Mouse (Mus musculus): ENCODE data around the gene Hoxd9. TPM values are rescaled to one million over a fixed set of nuclear protein-coding genes. Genes with fewer than 3 reads are reported as not detected.
A peak's percentile ranks its signal among the peaks of the same experiment; 100 is the strongest.

The Hoxd9 gene
- total RNA-seq, 4 experiments from 2014 or later: 22.6 to 27.5 (median 23.7) TPM

DNA sequence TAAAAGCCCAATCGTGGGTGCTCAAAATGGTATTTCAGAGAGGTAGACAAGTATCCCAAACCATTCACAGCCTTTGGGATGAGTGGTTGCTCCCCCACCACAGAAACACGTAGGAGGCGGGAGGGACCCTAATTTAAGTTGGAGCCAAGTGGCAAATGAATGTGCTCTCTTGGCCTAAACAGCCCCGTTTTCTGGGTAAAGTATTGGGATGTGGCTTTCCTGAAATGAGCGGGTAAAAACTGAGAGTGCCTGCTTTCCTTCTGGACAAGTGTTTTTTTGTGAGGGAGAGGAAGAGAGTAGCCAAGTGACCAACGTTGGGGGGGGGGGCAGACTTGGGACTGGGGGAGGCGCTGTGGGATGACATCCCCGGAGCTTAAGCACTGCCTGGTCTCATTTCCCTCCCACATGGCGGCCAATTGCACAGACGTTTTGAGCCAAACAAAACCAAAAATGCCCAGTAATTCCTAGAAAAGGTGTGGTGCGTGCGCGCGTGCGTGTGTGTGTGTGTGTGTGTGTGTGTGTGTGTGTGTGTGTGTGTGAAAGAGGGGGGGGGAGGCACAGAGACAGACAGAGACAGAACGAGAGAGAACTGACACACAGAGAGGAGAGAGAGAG is 13.5 kb downstream of the Hoxd9 start:
- DNase-seq (ENCODE audit: low spot score in 2 of 2): no peak

DNA sequence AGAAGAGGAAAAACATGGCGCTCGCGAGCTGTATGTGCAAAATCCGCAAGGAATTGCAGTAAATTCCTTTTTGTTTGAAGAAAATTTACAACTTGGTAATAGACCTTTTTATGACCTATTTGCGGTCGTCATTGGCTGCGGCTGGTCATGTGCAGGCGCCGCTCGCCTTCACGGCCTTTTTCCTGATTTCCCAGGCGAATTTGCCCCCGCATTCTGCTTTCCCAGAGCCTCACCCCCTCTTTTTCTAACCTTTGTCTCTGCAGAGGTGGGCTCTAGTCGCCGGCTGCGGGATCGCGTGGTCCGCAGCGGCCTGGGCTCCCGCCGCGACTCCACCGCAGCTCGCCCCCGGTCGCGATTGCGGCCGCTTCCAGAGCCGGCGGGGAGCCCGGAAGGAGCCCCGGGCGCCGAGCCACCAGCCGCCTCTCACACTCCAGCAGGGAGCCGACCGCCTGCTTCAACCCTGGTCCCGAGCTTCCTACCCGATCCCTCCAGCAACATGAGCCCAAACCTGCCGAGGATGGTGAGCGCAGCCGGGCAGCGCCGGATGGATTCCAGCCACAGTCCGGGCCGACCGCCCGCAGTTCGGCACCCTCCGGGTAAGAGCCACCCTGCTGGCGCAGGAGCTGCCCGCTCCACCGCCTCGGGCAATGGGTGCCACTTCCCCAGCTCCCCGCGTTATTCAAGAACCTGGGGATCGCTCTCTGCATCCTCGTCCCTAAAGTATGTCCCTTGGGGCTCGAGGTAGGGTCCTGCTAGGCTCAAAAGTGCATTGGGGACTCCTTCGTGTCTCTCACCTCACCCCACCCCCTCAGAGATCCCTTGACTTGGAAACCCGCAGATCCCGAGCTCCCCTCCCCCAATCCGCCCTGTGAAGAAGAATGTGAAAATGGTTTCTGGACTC is 14.4 kb downstream of the Hoxd9 start, which contains the start of the genes Hoxd3 and Hoxd4:
Gene Hoxd3, plus strand, starts transcription at position 207 of the 901 bp plus-strand sequence.
Gene Hoxd4, plus strand, starts transcription at position 209 of the 901 bp plus-strand sequence.
- peak in 1 of 2 experiments; percentile 51 for DNase-seq (ENCODE audit: low spot score in 2 of 2)

DNA sequence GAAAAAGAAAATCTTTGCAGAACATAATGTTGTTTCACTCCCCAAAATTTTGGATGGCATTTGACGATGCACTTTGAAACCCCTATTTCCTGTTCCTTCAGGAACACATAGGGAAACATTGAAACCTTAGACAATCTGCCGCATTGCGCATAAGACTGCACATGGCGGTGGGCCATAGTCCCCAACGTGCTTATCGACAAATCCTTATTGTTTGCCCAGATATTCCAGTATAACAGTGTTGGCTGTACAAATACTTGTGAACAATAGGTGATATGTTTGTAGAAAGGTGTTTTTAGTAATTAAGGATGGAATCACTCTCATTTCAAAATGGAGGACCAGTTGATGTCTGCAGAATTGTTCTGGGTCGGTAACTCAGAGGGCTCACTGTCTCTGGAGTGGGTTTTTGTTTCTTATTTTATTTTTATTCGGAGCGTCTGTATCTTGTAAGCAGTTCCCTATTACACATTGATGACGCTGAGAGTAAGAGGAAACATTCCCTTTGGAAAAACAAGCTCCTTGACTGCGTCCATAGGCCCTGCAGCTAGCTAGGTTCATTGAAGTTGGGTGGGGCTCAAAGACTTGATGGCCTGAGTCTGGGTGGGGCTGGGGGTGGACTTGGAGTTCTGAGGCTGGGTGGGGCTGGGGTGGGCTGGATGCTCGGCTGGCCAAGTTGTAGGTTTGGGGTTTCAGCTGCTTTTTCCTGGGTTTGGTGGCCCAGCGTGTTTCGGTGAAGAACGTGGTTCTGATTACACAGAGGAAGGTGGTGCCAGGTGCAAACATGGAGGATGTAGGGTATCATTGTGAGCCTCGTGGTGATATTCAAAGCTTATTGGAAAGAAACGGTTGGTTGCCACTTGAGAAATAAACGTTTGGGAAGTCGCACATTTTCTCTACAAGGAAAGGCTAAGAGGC is 16.0 kb downstream of the Hoxd9 start:
- no peak for DNase-seq (ENCODE audit: low spot score in 2 of 2)

DNA sequence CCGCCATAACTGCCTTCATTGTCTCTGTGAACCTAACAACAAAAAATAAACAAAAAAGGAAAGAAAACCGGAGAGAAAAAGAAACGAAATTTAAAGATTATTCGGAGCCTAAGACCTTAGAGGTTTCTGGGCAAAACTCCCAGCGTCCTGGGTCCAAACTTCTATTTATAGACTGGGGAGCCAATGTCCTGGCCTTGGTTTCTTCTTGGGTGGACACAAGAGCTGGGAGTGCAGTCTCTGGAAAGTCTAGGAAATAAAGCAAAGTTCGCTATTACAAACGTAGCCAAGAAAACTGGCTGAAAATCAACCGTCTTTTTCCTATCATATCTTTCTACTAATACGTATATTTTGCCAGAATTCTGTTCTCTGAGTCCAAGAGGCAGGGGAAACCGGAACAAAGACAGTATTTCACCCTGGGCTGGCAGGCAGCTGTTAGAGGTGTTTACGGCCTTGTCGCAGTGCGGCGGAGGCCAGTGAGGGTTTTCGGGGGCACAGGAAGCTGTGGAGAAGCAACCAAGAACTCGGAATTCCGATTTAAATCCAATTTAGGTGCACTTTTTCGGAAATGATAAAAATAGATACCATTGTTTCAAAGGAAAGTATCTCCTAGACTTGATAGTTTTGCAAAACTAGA is 16.7 kb downstream of the Hoxd9 start:
- no peak for DNase-seq (ENCODE audit: low spot score in 2 of 2)

DNA sequence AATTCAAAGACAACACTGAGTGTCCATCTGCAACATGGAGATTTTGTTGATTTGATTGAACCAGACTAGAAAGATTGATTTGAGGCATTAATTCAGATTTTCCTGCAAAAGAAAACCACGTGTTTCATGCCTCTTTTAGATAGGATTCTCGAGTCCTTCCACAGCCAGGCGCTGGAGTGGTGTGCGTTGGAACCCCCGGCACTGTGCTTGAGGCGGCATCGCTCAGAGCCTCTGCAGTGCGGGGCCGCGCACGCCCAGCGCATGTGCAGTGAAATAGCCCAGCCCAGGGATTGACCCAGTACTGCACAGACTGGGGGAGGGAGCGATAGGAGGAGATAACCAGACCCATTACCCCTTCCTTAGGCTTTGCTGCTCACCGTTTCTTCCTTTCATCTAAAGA is 17.4 kb downstream of the Hoxd9 start:
- DNase-seq (ENCODE audit: low spot score in 2 of 2): no peak

DNA sequence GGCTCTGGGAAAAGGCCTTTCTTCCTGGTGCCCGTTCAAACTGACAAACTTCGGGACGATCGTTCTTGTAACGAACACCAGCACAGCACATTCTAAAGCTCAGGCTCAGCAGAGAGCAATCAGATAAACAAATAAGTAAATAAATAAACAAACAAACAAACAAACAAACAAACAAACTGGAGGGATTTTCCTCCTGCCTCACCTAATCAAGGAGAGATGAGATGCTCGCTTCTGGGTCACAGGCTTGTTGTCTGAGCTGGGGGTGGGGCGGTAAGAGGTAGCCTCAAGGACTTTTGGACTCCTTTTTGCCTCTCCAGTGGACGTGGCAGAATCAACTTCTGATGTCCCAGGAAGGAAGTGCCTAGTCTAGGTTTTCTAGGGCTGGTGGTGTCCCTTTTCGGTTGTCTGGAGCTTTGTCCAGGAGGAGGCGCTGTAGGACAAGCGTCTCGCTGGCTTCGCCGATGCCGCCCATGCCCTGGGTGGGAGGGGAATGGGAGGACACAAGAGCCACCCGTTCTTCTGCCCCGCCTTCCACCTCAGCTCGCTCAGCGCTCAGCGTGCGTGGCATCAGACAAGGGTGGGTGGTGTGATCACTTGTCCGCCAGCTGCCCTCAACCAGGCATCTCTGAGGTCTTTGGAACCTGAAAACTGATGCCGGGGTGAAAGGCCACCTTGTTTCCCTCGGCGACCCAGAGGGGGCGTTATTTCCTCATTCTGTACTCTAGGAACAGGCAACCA is 18.1 kb downstream of the Hoxd9 start:
- DNase-seq (ENCODE audit: low spot score in 2 of 2): peak; percentile 72 to 79

DNA sequence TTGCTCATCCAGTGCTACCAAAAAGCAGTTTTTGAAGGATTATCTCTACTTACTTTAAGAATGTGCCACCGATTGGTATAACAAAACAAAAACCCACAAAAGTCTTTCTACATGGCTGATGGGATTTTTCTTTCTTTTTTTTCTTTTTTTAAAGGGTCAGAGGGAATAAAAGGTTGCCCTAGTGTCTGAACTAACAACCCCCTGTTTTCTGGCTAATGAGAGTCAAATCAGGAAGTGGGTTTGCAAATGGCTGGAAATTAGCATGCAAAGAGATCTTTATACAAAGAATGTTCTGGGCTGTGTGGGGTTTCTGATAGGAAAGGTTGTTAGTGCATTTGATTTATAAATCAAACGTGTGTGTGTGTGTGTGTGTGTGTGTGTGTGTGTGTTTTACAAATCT is 22.9 kb downstream of the Hoxd9 start:
- no peak for DNase-seq (ENCODE audit: low spot score in 2 of 2)

DNA sequence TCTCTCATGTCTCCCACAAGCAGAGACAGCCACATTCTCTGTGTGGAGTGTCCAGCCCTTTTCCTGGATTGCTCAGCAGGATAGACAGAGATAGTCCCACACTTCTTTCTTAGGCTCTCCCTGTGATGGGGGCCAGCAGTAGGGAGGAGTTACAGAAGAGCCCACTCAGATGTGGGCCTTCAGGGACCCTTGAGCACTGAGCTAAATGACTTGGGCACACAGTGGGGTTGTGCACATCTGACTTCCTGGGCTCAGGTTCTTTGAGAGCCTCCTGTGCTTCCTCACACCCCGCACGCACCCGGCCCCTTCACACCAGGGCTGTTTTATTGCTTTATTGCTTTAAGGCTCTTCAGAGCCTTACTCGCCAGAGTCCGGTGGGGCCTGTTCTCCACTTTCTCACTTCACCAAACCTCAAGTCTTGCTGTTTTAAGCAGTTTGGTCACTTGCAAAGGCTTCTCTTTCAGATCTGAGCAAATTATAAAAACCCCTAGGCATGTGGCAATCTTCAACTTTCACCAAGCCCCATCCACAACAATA is 23.5 kb downstream of the Hoxd9 start:
- DNase-seq (ENCODE audit: low spot score in 2 of 2): no peak

DNA sequence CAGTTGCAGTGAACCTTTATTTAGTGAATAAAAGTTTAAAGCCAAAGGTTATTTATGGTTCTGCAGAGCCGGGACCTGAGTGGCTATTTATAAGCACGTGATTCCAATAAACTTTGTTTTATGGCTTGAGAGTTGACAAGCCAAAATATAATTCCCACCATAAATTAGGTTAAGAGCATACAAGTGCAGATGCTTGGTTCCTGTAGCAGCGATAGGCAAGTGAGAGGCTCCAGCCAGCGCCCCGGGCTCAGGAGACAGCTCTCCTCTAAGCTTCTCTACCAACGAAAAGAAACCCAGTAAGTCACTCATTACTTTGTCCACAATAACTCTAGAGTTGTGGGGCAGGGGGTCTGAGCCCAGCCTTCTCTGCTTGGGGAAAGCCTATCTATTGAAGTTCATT is 24.4 kb downstream of the Hoxd9 start:
- DNase-seq (ENCODE audit: low spot score in 2 of 2): no peak

DNA sequence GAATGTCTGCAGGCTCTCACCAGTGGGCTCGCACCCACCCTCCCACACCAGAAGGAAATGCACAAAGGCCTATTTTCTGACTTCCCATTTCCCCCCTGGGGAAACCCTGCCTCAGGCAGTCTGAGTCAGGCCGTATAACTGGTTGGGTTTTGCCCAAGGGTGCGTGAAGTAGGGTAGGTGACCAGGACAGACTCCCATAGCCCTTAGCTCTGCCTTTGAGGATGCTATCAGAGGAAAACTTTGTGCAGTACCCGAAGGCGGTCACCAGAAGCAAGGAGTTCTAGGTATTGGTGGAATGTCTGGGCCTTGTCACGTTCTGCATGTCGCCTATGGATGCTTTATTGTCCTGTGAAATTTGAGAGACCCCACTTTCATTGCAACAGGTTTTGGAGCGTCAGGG is 25.4 kb downstream of the Hoxd9 start:
- no peak for DNase-seq (ENCODE audit: low spot score in 2 of 2)

DNA sequence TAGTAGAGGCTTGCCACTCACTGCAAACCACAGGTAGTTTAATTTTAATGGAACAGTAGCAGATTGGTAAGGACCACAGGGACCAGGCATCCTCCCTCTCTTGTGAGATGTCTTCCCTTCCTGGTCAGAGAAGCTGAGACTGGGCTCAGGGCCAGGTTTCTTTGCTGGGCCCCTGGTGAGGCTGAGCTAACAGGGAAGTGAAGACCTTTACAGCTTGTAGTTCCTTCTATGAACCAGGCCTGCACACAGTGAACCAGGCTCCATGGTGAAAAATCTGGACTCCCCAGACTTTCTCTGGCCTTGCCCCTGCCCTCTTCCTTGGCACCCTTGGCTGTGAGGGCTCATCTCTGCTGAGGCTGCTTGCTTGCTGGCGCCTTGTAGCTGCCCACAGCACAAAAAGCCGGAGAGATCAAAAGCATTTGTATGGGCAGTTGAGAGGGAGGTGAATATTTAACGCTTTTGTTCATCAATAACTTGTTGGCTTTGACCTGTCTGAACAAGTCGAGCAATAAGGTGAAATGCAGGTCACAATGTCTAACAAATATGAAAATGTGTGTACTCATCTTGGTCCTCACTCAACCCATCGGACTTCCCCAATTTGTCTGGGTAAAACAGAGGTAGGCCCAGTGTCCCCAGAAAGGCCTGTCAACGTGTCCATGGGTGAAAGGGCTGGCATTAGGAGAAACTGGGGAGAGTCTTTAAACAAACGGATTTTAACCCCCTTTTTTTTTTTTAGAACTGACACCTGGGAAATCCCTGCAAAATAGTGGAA is 26.9 kb downstream of the Hoxd9 start:
- no peak for DNase-seq (ENCODE audit: low spot score in 2 of 2)

DNA sequence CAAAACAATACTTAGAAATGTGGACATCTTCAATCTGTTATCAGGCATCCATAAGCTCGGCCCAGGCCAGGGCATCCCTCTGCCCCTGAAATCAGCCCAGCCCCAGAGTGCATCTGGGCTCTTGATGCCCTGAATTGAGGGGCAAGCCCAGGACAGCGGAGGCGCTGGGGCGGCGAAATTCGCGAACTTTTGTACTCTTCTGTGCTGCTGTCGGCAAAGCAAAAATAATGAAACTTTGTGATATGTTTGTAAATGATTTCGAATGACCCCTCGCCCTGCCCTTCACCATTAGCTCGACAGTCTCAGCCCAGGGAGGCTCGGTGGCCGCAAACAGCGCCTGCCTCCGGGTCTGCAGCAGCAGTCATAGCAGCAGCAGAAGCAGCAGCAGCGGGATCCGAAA is 27.6 kb downstream of the Hoxd9 start:
- DNase-seq (ENCODE audit: low spot score in 2 of 2): no peak

DNA sequence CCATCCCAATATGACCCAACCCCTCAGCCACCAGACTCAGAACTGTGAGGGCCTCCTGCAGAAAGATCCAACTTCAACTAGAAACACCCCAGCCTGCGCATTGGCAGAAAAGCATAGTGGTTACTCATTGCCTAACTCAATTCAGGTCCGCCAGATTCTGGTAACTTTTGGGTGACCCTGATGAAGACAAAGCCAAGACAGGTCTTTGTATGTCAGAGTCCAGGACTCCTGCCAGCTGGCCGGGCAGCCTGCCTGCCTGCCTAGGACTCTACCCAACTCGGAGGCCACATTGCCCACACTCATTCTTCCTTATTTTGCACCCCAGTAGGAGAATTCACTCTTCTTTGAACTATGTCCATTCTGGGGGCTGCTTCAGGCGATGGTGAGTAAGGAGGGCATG is 29.0 kb downstream of the Hoxd9 start, which contains the start of gene Gm28230:
Gene Gm28230, plus strand, starts transcription at position 178 of the 400 bp plus-strand sequence.
- DNase-seq (ENCODE audit: low spot score in 2 of 2): no peak

DNA sequence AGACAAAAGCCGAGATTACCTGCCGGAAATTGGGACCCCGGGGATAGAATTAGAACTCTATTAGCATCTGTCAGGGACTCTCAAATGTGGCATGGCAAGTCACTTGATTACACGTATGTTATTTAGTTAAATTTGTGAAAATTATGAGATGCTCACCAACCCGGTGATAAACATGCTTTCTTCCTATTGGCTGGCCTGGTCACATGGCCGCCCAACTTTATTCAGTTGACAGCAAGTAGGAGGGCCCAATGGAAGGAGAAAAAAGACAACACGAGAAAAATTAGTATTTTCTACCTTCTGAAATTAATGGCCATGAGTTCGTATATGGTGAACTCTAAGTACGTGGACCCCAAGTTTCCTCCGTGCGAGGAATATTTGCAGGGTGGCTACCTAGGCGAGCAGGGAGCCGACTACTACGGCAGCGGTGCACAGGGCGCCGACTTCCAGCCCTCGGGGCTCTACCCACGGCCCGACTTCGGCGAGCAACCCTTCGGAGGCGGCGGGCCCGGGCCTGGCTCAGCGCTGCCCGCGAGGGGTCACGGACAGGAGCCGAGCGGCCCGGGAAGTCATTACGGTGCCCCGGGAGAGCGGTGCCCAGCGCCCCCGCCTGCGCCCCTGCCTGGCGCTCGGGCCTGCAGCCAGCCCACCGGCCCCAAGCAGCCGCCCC is 29.6 kb downstream of the Hoxd9 start:
- no peak for DNase-seq (ENCODE audit: low spot score in 2 of 2)

DNA sequence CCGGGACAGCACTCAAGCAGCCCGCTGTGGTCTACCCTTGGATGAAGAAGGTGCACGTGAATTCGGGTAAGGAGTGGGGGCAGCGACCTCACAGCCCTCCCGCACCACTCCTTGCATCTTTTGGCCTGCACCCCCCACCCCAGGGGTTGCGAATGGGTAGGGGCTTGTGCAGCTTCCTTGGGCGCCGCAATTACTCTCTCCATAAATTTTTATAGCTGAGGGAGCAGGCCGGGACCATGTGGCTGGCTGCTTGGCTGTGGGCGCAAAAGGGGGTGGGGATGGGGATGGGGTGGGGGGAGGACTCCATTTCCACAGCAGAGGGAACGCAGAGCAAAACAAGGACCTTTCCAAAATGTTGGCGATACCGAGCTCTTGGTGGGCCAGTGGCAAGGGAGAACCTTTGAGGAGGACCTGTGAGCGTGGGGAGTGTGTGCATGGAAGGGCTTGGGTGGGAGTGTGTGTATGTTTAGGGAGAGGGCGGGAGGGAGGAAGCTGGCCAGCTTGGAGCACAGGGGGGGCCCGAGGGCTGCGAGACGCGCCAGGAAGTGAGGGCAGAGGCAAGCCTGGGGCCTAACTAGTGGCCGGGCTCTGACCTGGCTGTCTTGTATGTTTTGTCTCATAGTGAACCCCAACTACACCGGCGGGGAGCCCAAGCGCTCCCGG is 30.2 kb downstream of the Hoxd9 start:
- no peak for DNase-seq (ENCODE audit: low spot score in 2 of 2)

DNA sequence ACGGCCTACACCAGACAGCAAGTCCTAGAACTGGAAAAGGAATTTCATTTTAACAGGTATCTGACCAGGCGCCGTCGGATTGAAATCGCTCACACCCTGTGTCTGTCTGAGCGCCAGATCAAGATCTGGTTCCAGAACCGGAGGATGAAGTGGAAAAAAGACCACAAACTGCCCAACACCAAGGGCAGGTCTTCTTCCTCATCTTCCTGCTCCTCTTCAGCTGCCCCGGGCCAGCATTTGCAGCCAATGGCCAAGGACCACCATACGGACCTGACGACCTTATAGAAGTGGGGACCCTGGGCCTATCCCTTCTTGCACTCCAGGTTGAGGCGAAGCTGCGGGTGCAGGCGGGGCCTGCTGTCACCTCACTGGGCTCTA is 30.8 kb downstream of the Hoxd9 start:
- no peak for DNase-seq (ENCODE audit: low spot score in 2 of 2)

DNA sequence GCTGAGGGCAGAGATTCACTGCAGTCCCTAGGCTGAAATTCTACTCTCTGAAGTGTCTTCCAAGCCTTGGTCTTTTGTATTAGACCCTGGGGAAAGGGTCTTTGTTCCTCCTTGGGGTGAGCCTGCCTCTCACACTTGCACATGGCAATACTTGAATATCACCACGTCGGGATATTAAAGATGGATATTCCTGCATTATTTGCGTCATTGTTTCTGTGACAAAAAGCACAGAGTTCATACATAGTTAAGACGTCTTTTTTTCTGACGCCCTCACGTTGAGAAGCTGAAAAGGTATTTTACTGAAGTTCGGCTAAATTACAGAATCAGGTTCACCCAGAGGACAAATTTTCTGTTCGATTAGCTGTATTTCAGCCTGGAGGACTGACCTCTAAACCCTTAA is 32.8 kb downstream of the Hoxd9 start:
- DNase-seq (ENCODE audit: low spot score in 2 of 2): no peak

DNA sequence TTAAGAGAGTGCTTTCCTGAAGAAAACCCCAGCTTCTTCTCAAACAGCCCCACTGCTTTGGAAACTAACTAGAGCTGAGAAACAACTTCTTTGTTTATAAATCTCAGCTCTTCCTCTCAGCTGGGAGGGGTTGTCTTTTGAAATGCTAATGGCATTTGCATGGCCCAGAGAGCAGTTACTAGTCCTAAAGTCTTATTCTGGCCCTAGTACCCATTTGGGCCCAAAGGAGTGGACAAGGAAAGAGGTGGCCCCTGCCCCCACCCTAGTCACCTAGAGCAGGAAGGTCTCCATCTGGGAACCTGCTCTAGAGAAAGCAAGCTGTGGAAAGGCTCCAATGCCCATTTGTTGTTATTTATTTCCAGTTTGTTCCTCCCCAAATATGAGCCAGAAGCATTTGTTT is 33.5 kb downstream of the Hoxd9 start:
- no peak for DNase-seq (ENCODE audit: low spot score in 2 of 2)
